Mouse (Mus musculus) layer of hippocampus, adult 9-11 months (tissue): Measurements from ENCODE around the gene Hist2h4.
A peak's percentile ranks its signal among the peaks of the same experiment; 100 is the strongest.
"Not testable (repeated sequence)": the region's sequence is repeated elsewhere in the genome, so short reads cannot be mapped to it uniquely, and the experiment has no call there.

Experiments used
- DNase-seq: peaks from one replicate; pipeline ENCODE4 v3.0.0; 2022

Hist2h4 gene

GRCm38 (mm10) chr3:96268776-96269378 is 5.8 kb upstream of the Hist2h4 start:
- peak; percentile 43 for DNase-seq

DNA sequence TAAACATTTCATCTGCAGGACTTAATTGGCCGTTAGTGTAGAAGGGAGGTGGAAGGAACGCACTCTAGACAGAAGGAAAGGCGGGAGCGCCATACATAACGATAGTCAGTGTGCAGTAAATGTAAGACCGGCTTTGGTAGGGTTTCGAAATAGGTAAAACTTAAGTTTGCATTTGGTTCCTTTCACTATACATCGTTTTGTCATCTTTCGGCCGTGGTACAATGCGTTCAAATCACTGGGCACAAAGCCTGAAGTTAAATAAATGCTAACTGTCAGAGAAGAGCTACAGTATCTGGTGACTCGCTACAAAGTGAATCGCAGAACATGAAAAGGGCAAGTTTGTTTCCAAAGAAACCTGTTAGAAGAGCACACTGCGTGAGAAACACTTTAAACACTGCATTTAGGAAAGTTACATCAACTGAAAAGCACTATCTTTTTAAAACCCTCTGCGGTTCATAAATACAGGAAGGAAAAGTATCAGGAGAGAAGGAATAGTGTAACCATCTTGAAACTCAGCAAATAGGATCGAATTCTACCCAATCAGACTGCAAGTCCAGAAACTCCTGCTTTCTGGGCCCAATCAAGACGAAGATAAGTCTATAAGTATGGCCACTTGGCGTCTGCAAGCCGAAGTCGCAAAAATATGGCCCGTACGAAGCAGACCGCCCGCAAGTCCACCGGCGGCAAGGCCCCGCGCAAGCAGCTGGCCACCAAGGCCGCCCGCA is 5.1 kb upstream of the Hist2h4 start, which contains the start of gene Hist2h3b:
TSS of gene Hist2h3b (plus strand) at position 604 of the 725 bp plus-strand sequence.
- DNase-seq: peak; percentile 87

GRCm38 (mm10) chr3:96267541-96267940 is 4.4 kb upstream of the Hist2h4 start:
- no peak for DNase-seq

DNA sequence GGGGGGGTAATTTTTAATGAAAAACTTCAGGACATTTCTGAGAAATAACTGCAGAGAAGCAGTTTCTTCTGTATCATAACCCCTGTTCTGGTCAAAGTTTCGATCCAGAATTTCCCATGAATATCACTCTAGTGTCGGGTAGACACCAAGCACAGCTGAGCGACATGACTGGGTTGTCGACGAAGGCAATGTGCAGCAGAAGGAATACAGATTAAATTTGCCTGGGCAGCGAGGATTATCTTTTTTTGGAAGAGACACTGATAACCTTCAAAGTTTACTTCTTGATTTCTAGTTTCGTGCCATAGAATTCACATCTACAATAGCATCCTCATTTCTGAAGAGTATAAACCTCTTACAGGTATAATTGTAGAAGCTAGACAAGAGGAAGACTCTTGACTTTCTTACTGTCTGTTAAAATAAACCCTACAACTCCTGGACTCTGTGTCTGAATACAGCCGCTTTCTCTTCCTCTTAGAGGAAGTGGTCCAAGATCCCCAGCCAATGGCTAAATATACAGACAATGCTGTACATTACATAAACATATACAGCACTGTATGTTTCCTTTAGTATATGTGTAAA is 3.1 kb upstream of the Hist2h4 start:
- no peak for DNase-seq

GRCm38 (mm10) chr3:96264404-96264949 is 1.4 kb upstream of the Hist2h4 start:
- no peak for DNase-seq

DNA sequence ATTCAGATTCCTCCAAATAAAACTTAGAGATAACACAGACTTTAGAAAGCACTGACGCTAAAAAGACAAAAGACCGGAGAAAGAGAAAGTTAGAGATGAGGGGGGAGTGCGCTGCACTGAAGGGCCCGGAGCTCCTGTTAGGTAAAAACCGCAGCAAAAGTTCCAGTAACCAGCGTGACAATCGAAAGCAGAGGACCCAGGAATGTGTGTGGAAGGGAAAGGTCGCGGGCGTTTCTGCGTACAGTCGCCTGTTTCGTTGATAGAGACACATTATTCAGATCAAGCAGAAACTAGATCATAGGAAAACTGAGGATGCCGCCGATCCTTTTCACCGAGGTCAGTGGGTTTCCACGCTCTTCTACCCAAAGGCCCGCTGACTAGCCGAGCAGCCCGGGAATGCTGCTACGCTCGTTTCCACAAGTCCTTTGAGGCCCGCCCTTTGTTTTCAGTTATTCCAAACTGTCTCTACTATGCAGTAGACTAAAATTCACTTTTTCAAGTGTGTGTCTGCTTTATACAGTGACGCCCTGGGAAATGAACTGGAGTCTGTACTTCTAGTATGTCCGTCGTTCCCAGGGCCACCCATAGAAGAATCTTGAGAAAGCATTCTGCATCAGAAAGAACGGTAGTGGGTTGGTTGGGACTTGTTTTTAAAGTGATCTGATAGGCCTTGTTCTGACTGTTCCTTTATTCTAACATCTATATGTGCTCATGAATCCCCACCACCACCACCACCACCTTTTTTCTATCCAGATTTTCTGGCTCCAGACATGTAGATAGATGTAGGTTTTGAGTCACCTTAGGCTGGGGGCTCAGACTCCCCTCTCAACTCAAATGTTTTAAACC is 670 bp upstream of the Hist2h4 start:
- DNase-seq: peak; percentile 47

- peak; percentile 91 for DNase-seq
Observed at GRCm38 (mm10) chr3:96262216-96262875, 765 bp downstream of the Hist2h4 start.

DNA sequence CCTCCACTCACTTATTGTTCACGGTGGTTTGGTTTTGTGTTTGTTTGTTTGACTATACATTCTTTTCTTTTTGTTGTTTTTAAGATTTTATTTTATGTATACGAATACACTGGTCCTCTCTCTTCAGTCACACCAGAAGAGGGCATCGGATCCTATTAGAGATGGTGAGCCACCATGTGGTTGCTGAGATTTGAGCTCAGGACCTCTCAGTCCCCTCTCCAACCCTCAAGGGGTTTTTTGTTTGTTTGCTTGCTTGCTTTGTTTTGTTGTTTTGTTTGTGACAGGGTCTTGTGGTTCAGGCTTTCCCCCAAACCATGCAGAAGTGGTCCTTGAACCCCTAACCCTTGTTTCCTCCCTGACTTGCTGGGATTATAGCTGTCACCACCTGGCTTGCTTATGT is 1.5 kb downstream of the Hist2h4 start:
- no peak for DNase-seq

DNA sequence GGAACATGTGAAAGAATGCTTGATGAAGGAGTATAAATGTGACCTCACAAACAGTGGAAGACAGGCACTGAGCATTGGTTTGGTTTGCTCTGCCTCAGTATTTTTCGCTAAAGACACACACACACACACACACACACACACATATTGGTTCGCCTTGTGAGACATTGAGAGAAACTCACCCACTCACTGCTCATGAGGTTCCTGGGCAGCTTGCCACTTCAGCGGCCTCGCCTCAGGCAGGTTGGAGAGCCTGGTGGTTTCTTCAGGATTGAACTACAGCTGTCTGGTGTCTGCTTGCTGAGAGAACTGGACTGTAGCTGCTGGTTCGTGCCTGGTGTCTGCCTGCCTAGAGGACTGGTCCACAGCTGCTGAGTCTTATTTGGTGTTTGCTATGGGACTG is 2.9 kb downstream of the Hist2h4 start:
- DNase-seq: no peak

- no peak for DNase-seq
Observed at GRCm38 (mm10) chr3:96257190-96257589, 5.9 kb downstream of the Hist2h4 start.

- no peak for DNase-seq
Observed at GRCm38 (mm10) chr3:96255926-96256593, 7.1 kb downstream of the Hist2h4 start.

- DNase-seq: no peak
Observed at GRCm38 (mm10) chr3:96254683-96255355, 8.3 kb downstream of the Hist2h4 start.

GRCm38 (mm10) chr3:96251787-96252186 is 11.3 kb downstream of the Hist2h4 start:
- DNase-seq: no peak

DNA sequence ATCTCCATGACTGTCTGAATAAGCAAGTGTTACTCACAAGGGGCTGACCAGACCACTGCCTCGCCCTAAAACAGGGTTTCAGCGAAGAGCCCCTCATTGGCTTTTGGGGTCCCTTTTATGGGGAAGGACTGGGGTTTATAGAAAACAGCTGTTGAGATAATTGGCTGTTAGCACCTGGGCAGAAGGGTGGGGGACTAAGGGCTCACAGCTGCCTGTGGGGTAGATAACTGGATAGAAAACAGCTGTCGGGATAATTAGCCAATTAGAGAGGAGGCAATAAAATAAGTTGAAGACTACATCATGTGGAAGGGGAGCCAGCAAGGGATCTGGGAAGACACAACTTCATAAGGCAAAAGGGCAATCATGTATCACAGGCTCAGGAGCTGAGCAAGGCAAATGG is 12.2 kb downstream of the Hist2h4 start:
- DNase-seq: no peak

- no peak for DNase-seq
Observed at GRCm38 (mm10) chr3:96249034-96249345, 14.1 kb downstream of the Hist2h4 start.

DNA sequence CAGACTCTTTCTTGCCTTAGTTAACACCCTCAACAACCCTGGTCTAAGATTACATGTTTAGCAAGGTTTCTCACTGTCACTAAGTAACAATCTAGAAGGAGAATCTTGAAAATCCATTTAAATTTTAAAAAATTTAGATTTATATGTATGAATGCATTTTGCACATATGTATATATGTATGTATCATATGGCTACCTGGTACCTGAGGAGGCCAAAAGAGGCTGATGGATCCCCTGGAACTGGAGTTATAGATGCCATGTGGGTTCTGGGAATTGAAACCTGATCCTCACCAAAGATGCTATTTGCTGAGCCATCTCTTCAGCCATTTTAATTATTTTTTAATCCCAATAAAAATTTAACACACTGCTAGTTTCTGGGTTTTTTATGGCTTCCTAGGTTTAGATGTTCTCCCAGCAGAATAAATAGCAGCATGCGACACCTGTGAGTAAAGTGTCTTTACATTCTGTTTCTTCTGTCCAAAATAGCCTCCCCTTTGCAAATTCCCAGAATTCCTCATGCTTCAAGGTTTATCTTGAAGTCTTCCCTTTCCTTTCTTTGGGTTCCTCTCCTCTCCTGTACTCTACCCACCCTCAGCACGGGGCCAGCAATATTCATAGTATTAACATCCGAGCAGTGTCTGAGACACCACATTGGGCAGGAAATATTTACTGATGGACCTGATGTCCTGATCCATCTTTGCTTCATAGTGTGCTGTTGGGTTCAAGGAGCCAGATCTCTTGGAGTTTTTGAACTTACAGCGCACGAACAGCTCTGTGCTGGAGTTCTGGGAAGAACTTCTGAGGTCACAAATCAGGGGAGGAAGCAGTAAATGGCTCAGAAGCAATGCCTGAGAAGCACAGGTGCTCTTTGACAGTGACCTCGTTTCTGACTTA is 14.7 kb downstream of the Hist2h4 start:
- no peak for DNase-seq

DNA sequence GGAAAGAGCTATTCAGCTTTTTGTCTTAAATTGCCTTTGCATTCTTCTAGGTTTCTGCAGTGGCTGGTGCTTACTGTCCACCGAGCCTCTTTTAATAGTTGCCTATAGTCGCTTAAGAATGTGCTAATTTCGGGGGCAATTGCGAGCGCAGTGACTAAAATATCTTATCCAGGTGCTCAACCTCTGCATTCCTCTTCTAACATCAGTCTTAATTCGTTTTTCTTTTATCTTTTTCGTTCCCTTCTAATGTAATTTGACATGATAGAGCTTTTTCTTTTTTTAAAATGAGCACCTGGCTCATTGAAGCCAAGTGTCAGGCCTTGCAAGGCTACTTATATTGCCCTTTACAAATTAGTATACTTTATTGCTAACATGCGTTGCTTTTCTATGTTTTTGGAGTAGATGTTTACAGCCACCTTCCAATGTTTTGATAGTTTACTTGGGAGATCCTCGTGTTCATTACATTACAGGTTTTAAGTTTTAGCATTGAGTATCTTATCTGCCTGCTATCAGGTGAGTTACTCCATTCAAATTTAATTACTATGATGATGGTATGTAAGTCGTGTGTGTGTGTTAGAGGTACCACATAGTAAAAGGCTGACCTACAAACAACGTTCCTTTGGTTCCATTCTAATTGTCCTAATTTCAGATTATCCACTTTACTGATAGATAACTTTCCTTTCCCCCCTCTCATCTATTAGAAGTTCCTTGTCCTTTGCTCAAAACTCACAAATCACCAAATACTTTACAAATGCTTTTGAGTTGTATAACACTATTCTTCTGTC is 15.6 kb downstream of the Hist2h4 start:
- DNase-seq: no peak

GRCm38 (mm10) chr3:96246427-96246856 is 16.7 kb downstream of the Hist2h4 start, which contains the start of gene Hist2h3c1:
Gene Hist2h3c1, plus strand, starts transcription at chr3:96246685.
- DNase-seq: not testable (repeated sequence)

GRCm38 (mm10) chr3:96246018-96246417 is 17.1 kb downstream of the Hist2h4 start:
- not testable (repeated sequence) for DNase-seq
